Mouse (Mus musculus) left cerebral cortex, postnatal 36 days (tissue): ENCODE data around the gene 4833420G17Rik. TPM values are rescaled to one million over a fixed set of nuclear protein-coding genes. Genes with fewer than 3 reads are reported as not detected.

Experiments
- total RNA-seq, 2 experiments: library from RNA; stranded (reverse); gene quantifications; 2 replicates each; pipeline ENCODE4 v1.2.3; 2021

4833420G17Rik gene
- total RNA-seq, 2 experiments from 2014 or later: 22.7 to 28.8 TPM

Other genes with a start within 250 kb of the 4833420G17Rik start
- 100 to 1,000 TPM; 100 to 106 TPM for gene Paip1, start 34.2 kb upstream of the 4833420G17Rik start, total RNA-seq
- 10 to 100 TPM; 21.0 to 24.1 TPM for gene Tmem267, start 25.3 kb downstream of the 4833420G17Rik start, total RNA-seq
- 1 to 10 TPM; 1.7 to 3.5 TPM for gene 3110070M22Rik, start 25.6 kb downstream of the 4833420G17Rik start, total RNA-seq
- gene Ccl28, start 161.1 kb downstream of the 4833420G17Rik start, total RNA-seq: under 1 TPM; 0.75 to 0.86 TPM
- 100 to 1,000 TPM; 247 to 296 TPM for gene Hmgcs1, start 227.6 kb downstream of the 4833420G17Rik start, total RNA-seq